Mouse (Mus musculus) gastrocnemius, postnatal 10 days (tissue): Measurements from ENCODE around the gene Spns1. TPM values are rescaled to one million over a fixed set of nuclear protein-coding genes. Genes with fewer than 3 reads are reported as not detected.

Experiments
- DNase-seq: peaks from one replicate; pipeline ENCODE4 v3.0.0; 2021; ENCODE audit warnings: mixed read lengths
- total RNA-seq, 2 experiments: library from RNA; stranded (reverse); gene quantifications; 2 replicates each; pipeline ENCODE4 v1.2.3; 2021

The Spns1 gene
- total RNA-seq, 2 experiments from 2014 or later, result 25.1 to 28.0 TPM

- DNase-seq, result no peak
These were observed 4.2 kb downstream of the Spns1 start for GRCm38 (mm10) chr7:126373007-126373406.

GRCm38 (mm10) chr7:126369393-126369792 is 7.9 kb downstream of the Spns1 start, which contains the start of gene Lat:
Gene Lat (minus strand): TSS chr7:126369570.
- no peak for DNase-seq

- no peak for DNase-seq
These were observed 8.9 kb downstream of the Spns1 start for GRCm38 (mm10) chr7:126368367-126368766.

GRCm38 (mm10) chr7:126367636-126368035 is 9.6 kb downstream of the Spns1 start:
- DNase-seq, result no peak

GRCm38 (mm10) chr7:126363038-126363437 is 14.2 kb downstream of the Spns1 start:
- no peak for DNase-seq

GRCm38 (mm10) chr7:126359049-126359448 is 18.2 kb downstream of the Spns1 start:
- DNase-seq, result no peak

GRCm38 (mm10) chr7:126358413-126358812 is 18.8 kb downstream of the Spns1 start:
- DNase-seq, result no peak

- DNase-seq, result no peak
These were observed 19.4 kb downstream of the Spns1 start for GRCm38 (mm10) chr7:126357838-126358237.

GRCm38 (mm10) chr7:126356793-126357591 is 20.3 kb downstream of the Spns1 start:
- no peak for DNase-seq

- no peak for DNase-seq
These were observed 21.2 kb downstream of the Spns1 start for GRCm38 (mm10) chr7:126355847-126356597.

- no peak for DNase-seq
These were observed 22.3 kb downstream of the Spns1 start for GRCm38 (mm10) chr7:126354738-126355614.

GRCm38 (mm10) chr7:126353994-126354365 is 23.3 kb downstream of the Spns1 start:
- DNase-seq, result no peak

GRCm38 (mm10) chr7:126353251-126353993 is 23.8 kb downstream of the Spns1 start:
- DNase-seq, result no peak

- no peak for DNase-seq
These were observed 25.8 kb downstream of the Spns1 start for GRCm38 (mm10) chr7:126351419-126351951.

- DNase-seq, result no peak
These were observed 26.4 kb downstream of the Spns1 start for GRCm38 (mm10) chr7:126350748-126351418.

GRCm38 (mm10) chr7:126348293-126348692 is 29.0 kb downstream of the Spns1 start:
- no peak for DNase-seq

- no peak for DNase-seq
These were observed 30.2 kb downstream of the Spns1 start for GRCm38 (mm10) chr7:126347098-126347497.

GRCm38 (mm10) chr7:126345969-126346368 is 31.3 kb downstream of the Spns1 start:
- no peak for DNase-seq

GRCm38 (mm10) chr7:126345557-126345956 is 31.7 kb downstream of the Spns1 start:
- DNase-seq, result no peak

GRCm38 (mm10) chr7:126340896-126341295 is 36.4 kb downstream of the Spns1 start:
- no peak for DNase-seq

GRCm38 (mm10) chr7:126340206-126340618 is 37.0 kb downstream of the Spns1 start:
- no peak for DNase-seq
